29 mouse cellular contexts compared by ENCODE assay signal in genomic region chr15:20772289-20772688, GRCm38 (mm10).
"Had no signal": no experiment of that assay in that cellular context is flagged by ENCODE, and none has a peak within 500 bp of the region (broad histone marks: within the 10 kb centered on the region; RNA-seq: fewer than 3 reads in every experiment).

No protein-coding gene starts in this region.

- H3K27ac ChIP-seq: heart, embryonic 13.5 days; heart, embryonic 15.5 days; hindbrain, embryonic 10.5 days; hindbrain, embryonic 12.5 days; hindbrain, embryonic 13.5 days; hindbrain, embryonic 14.5 days; hindbrain, embryonic 15.5 days; hindbrain, postnatal 0 days; intestine, embryonic 15.5 days; kidney, embryonic 15.5 days; kidney, postnatal 0 days; layer of hippocampus, adult 2 months; left cerebral cortex, adult 2 months had no signal

- H3K9me3 ChIP-seq: heart, embryonic 12.5 days; heart, embryonic 13.5 days; heart, embryonic 15.5 days; hindbrain, embryonic 10.5 days; hindbrain, embryonic 12.5 days; hindbrain, embryonic 13.5 days; hindbrain, embryonic 15.5 days; intestine, embryonic 15.5 days; kidney, embryonic 15.5 days had no signal

- H3K9ac ChIP-seq: heart, embryonic 12.5 days; heart, embryonic 13.5 days; heart, embryonic 15.5 days; hindbrain, embryonic 12.5 days; hindbrain, embryonic 13.5 days; hindbrain, embryonic 14.5 days; hindbrain, embryonic 15.5 days; intestine, embryonic 15.5 days; kidney, embryonic 15.5 days had no signal

- DNase-seq: heart, postnatal 10 days; heart, postnatal 14 days; heart, postnatal 36 days; heart, postnatal 4 days; kidney, adult 11 months; kidney, adult 18-20 months; kidney, adult 2 months; kidney, adult 8-10 months; kidney, postnatal 10 days; kidney, postnatal 14 days; kidney, postnatal 25 days; kidney, postnatal 36 days; kidney, postnatal 4 days; layer of hippocampus, adult 9-11 months; layer of hippocampus, postnatal 36 days had no signal

- H3K36me3 ChIP-seq: heart, embryonic 12.5 days; heart, embryonic 13.5 days; heart, embryonic 15.5 days; hindbrain, embryonic 10.5 days; hindbrain, embryonic 12.5 days; hindbrain, embryonic 13.5 days; hindbrain, embryonic 15.5 days; intestine, embryonic 15.5 days; kidney, embryonic 15.5 days had no signal

- H3K4me1 ChIP-seq: heart, embryonic 12.5 days; heart, embryonic 13.5 days; heart, embryonic 15.5 days; hindbrain, embryonic 10.5 days; hindbrain, embryonic 12.5 days; hindbrain, embryonic 13.5 days; hindbrain, embryonic 15.5 days; intestine, embryonic 15.5 days; kidney, embryonic 15.5 days had no signal

- H3K4me3 ChIP-seq: heart, embryonic 12.5 days; heart, embryonic 13.5 days; heart, embryonic 15.5 days; hindbrain, embryonic 10.5 days; hindbrain, embryonic 12.5 days; hindbrain, embryonic 13.5 days; hindbrain, embryonic 15.5 days; intestine, embryonic 15.5 days; kidney, embryonic 15.5 days; layer of hippocampus, adult 2 months; left cerebral cortex, adult 2 months had no signal

- H3K27me3 ChIP-seq: heart, embryonic 12.5 days; heart, embryonic 13.5 days; heart, embryonic 15.5 days; hindbrain, embryonic 12.5 days; hindbrain, embryonic 13.5 days; hindbrain, embryonic 15.5 days; intestine, embryonic 15.5 days; kidney, embryonic 15.5 days had no signal
